Mouse (Mus musculus): Measurements from ENCODE around the gene Slc3a2.

Slc3a2 gene

DNA sequence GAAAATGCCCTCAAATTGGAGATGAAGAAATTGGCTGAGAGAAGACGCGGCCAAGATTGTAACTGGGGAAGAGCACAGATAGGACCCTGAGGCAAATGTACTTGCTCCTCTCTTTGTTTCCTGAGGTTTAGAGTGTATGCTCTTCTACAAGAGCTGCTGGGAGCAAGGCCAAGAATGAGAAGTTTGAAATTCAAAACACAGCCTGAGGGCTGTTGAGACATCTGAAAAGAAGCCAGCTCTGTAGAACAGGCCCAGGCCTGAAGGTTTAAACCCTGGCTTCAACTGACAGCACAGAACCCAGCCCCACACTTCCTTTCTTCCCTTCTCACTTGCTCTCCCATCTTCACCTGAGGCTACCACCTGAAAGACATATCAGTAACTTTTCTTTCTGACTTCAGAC lies 13.1 kb downstream of the Slc3a2 start:
- DNase-seq (ENCODE audit: low spot score in 2 of 2): no peak

DNA sequence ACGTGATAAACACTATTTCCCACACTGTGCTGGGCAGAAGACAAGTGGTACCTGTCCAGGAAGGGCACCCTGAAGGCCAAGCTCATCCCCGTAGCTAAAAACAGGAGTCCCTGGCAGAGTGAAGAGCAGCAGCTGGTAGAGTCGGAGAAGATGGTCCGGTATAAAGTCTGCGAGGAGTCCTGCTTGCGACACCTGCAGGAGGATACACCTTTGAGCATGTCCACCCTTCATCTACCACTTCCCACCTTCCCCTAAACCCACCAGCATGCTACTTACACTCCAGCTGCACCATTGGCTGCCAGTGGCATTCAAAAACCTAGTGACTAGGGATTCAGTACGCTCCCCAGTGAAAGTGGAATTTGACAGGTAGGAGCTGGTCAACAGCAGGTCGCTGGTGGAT lies 14.2 kb downstream of the Slc3a2 start:
- DNase-seq (ENCODE audit: low spot score in 2 of 2): no peak

DNA sequence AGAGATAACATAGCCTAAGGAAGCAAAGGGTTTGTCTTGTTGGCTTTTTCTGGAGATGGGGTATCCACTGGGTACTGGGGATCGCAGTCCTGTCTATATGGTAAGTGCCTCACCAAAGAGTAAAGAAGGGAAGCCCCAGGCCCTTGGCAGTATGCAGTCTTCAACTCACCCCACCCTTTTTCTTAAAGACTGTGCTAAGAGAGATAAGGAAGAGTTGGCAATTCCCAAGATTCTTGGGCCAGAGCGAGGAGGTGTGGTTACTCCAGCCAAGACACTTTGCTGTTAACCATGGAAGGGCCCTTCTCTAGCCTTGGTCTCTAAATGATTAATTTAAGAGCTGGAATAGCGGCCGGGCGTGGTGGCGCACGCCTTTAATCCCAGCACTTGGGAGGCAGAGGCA lies 16.2 kb downstream of the Slc3a2 start:
- DNase-seq (ENCODE audit: low spot score in 2 of 2): no peak

DNA sequence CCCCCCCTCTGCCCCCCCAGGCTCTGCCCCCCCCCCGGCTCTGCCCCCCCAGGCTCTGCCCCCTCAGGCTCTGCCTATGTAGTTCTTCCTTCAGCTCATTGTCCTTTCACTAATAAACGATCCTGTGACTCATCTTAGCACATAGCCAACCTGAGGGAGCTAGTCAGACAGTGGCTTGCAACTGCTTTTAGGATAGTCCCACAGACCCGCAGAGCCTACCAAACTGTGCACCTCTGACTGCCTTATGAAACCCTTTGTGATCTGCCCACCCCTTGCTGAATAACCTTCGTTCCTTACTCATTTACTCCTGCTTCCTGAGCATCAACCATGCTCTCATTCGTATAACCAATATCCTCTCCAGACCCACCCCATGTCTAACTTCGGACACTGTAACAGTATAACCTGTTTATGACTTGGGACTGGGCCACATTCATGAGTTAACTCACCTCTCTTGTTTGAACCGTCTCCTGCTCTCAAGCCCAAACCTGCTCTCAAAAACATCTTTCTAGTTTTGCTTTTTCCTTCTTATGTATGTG lies 17.0 kb downstream of the Slc3a2 start:
- no peak for DNase-seq (ENCODE audit: low spot score in 2 of 2)

DNA sequence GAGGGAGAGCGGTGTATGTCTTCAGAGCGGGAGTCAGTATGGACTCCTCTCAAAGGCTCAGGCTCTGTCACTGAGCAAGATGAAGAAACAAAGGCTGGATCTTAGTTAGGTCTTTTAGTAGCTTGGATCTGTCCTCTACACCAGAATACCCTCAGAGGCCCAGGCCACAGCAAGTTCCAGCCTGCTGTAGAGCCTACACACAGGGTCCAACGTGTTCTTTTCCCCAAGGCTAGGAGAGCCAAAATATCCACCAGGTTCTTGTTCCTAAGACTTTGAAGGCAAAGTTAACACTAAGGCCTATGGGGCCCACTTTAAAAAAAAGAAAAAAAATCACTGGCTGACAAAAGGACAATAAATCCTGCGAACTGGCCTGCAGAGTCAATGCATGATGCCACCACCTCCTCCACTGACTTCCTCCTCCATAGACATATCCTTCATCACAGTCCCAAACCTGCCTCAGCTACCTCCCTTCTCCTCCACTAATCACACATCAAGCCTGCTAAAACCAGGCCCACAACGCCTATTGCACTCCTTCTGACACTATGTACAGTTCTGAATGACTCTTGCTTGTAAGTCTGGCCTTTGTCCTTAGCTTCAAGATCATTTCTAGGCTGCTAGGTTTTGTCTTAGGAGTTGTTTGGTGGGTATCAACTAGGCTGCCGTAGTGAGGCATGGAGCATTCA lies 18.0 kb downstream of the Slc3a2 start:
- DNase-seq (ENCODE audit: low spot score in 2 of 2): no peak

DNA sequence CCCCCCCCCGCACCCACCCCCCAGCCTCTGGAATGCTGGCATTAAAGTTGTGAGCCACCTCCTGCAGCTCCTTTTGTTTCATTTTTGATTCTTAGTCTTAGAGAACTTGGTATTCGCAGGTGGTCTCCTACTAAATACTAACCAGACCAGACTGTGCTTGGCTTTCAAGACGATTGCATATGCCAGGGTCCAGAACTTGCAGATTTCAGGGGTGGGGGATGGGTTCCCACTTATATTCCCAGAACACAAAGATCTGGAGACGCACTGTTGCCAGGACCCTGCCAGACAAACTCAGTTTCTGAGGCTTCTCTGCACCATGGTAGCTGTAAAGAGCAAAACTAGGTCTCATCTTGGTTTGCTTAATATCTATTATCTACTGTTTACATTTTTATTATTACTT lies 19.6 kb downstream of the Slc3a2 start:
- no peak for DNase-seq (ENCODE audit: low spot score in 2 of 2)

DNA sequence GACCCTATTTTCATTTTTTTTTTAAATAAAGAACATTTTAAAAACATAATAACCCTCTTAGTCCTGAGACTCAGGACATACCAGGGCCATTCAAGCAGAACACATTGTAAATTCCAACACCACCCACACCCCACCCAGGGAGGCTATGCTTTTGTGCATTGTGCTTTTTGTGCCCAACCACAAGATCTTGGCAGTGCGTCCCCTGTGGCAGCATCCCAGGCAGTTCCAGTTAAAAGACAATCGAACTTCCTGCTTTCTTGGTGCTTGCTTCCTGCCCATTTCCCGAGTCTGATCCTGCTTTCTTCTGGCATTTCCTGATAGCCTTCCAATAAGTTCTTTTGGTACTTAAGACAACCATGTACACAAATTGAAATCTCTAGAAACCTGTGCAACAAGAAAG lies 20.7 kb downstream of the Slc3a2 start:
- DNase-seq (ENCODE audit: low spot score in 2 of 2): no peak

DNA sequence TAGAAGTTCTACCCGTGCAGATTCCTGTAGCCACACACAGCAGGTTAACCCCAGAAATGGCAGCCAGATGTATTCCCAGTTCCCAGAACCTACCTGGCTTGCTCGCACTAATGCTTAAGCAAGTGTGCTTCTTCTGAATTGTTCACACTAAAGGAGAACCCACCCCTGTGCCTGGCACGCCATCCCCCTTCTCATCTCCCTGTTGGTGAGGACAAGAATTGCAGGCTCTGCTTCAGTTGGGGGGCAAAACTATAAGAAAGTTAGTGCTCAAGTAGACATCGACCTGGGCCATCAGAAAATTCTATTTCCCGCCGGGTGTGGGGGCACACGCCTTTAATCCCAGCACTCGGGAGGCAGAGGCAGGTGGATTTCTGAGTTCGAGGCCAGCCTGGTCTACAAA lies 23.5 kb downstream of the Slc3a2 start:
- DNase-seq (ENCODE audit: low spot score in 2 of 2): no peak

DNA sequence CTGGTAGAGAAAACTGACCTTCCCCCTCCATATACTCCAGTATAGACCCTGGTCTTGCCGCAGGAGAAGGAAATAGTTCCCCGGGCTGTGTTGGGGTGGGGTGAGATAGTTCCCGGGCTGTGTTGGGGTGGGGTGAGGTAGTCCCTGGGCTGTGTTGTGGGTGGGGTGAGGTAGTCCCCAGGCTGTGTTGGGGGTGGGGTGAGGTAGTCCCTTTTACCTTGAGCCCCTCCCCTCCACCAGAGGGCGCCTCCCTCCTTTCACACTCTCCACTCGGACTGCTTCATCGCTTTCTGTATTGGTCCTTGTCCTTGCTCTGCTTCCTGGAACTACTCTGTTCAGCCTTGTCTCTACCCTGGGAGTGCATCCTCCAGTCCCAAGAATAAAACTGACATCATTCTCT lies 27.8 kb downstream of the Slc3a2 start:
- peak; percentile 59 to 68 for DNase-seq (ENCODE audit: low spot score in 2 of 2)

DNA sequence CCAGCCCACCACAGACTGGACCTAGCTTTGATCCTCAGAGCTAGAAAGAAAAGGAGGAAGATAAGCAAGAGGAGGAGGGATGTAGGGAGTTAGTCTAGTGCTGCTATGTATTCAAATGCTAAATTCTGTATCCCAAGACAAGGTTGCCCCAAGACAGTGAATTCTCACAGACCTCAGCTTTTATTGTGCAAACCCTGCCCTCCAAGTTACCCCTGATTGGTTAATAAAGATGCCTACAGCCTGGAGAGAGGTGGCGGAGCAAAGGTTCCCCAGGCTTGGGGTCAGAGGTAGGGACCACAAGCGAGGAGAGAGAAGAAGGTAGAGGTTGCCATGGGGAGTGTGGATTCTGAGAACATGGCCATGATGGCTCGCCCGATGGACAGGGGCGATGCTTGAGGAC lies 30.4 kb downstream of the Slc3a2 start:
- DNase-seq (ENCODE audit: low spot score in 2 of 2): no peak

DNA sequence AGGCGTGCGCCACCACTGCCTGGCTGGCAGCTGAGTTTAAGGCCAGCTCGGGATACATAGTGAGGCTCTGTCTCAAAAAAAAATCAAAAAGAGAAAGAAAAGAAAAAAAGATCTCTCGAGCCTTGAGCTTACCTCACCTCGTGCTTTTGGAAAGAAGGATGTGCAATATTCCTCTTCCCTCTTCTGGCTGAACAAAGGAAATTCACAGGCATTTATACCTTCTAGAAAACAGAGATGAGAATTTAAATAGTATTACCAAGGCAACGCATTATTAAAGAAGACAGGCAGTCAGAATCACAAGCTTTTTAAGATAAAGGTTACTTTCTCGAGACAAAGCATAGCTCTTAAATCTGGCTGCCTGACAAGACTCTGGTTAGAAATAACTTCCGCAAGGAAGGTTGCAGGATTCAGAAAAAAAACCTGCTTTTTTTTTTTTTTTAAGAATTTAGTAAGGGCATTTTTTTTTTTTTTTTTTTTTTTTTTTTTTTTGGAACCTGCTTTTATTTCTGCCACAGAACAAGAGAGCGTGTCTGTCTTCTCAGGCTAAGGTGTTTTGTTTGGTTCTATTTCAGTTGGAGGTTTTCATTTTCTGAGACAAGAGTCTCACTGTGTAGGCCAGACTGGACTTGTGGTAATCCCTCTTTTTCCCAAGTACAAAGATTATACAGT lies 31.2 kb downstream of the Slc3a2 start:
- DNase-seq (ENCODE audit: low spot score in 2 of 2): no peak

DNA sequence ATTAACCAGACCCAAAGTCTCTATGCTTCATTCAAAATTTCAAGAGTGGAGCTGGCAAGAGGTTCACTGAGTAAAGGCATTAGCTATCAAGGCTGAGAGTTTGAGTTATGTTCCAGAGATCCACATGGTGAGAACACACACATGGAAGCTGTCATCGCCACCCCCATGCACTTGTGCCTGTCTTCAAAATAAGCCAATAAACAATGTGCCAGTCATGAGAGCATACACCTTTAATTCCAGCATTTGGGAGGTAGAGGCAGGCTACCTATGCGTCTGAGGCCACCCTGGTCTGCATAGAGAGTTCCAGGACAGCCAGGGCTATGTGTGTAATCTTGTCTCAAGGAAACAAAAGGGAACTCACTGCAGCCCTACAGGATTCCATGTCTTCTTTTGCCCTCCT lies 39.5 kb downstream of the Slc3a2 start:
- DNase-seq (ENCODE audit: low spot score in 2 of 2): no peak

DNA sequence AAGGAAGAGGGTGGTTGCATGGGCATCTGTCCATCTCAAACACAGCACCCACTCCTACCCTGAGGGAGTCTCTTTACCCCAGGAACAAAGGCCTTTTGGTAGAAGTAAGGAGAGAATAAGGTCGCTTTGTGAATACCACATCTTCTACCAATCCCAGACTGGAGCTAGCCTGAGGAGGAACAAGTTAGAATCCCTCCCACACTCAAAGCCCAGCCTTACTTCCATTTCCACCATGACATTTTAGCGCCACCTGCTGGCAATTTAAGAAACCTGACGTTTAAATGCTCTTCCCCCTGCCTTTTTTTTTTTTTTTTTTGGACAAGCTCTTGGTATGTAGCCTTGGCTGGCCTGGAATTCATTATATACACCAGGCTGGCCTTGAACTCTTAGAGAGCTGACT lies 40.2 kb downstream of the Slc3a2 start:
- DNase-seq (ENCODE audit: low spot score in 2 of 2): peak; percentile 40 to 62

DNA sequence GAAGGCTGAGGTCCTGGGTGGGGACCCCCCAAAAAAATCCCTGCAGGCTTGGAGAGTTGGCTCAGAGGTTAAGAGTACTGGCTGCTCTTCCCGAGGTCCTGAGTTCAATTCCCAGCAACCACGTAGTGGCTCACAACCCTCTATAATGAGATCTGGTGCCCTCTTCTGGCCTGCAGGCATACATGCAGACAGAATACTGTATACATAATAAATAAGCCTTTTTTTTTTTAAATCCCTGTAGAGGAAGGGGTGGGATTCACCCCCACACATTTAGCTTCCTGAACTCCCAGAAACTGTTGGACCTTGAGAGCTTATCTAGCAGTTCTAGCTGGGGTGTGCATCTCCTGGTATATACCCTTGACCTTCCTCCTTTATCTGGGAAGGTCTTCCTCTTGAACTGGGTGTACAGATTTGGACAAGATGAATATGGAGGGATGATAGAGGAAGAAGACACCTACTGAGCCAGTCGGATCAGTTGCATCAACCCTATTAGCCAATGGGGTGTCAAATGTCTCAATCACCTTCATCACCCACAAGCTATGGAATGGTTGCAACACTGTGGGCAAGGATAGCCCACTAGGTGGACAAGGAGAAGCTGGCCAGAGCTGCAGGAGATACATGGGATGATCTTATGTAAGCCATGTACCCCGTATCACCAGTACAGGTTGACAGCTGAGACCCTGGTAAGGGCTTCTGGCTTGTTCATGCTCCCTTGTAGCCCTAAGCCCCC lies 41.4 kb downstream of the Slc3a2 start:
- DNase-seq (ENCODE audit: low spot score in 2 of 2): no peak

DNA sequence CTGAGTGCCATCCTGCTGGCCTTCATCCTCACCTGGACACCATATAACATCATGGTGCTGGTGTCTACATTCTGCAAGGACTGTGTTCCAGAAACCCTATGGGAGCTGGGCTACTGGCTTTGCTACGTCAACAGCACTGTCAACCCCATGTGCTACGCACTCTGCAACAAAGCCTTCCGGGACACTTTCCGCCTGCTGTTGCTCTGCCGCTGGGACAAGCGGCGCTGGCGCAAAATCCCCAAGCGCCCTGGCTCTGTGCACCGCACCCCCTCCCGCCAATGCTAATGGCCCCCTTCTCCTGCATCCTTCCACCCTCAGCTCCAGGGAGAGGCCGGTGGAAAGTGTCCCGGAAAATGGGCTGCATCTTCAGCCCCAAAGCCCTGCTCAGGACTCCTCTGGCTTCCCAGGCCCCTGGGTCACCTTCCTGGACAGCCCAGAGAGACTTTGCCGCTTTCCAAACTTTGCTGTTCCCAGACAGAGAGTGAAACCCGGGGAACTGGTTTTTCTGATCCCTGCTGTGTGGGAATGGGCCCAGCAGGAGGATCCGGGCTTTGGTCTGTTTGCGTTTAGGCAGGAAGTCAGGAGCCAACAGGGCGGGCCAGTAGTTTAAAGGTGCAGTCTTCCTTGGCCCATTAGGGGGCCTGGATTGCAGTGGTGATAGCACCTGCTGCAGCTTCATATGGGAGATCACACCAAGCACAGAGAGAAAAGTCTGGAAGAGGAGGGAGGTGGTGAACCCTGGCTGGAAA lies 44.0 kb downstream of the Slc3a2 start:
- DNase-seq (ENCODE audit: low spot score in 2 of 2): no peak

DNA sequence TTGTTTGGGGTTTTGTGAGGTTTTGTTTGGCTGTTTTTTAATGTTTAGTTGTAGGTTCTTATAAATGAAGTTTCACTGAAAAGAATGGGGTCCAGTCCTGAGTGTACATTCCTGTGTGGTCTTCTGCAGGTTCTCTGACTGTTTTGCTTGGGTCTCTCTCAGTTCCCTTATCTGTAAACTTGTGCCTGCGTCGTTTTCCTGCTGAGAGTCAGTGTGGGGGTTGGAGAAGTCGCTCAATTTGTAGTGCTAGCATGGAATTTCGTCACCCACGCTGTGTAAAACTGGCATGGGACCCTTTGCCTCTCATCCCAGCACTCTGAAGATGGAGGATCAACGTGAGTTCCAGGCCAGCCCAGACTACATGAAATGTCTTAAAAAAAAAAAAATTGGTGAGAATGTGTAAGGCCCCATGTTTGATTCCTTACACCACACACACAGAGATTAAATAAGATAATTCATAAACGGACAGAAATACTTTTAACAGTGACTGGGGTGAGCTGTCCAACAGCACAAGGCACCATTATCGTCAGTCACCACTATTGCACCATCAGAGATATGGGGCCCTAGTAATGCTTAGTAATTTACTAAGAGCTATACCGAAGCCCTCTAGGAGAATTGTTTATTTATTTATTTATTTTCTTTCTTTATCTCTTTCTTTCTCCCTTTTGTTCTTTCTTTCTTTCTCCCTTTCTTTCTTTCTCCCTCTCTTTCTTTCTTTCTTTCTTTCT lies 49.7 kb downstream of the Slc3a2 start:
- DNase-seq (ENCODE audit: low spot score in 2 of 2): no peak

DNA sequence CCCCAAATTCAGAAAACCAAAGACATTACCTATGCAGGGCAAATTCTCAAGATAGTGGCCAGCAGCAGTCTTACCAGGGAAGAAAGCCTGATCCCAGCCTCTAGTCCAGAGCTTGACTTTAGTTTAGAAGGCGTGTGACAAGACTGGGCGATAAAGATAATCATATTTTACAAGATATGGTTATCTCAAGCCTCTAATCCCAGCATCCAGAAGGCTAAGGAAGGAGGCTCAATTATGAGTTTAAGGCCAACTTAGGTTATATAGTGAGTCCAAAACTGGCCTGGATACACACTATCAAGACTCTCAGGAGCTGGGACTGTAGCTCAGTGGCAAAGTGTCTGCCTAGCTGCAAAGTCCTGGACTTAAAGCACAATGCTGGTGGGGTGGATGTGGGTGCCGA lies 50.3 kb downstream of the Slc3a2 start:
- DNase-seq (ENCODE audit: low spot score in 2 of 2): no peak

DNA sequence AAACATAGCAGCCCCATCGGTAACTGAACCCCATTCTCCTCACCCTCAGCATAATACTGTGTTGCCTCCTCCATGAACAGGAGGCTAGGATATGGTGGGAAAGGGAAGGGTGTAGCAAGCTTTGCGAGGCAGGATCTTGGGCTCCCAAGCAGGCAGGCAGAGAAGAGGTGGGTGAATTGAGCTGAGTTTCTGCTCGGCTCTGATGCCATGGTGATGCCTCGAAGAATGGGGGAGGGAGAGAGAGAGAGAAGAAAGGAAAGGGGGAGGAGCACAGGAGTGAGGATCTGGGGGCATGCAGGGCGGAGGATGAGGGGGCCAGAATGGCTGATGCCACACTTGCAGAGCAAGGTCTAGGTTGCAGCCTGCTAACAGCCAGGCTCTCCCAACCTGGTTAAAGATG lies 57.4 kb downstream of the Slc3a2 start:
- no peak for DNase-seq (ENCODE audit: low spot score in 2 of 2)

DNA sequence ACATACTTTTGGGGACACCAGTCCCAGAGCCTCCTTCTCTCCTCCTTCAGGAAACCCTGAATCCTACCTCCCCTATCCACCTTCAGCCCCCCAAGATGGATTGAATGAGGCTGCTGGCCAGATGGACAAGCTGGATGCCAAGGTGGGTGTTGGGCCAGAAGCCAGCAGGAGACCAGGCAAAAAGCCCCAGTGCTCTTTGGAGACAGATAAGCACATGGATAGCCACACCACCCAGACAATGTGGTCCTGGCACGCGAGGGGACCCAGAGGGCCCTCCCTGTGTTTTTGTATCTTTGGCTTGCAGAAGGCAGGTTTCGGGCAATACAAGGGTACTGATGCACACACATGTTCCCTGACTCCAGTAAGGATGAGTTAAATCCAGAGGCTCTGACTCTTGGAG lies 58.3 kb downstream of the Slc3a2 start:
- no peak for DNase-seq (ENCODE audit: low spot score in 2 of 2)

DNA sequence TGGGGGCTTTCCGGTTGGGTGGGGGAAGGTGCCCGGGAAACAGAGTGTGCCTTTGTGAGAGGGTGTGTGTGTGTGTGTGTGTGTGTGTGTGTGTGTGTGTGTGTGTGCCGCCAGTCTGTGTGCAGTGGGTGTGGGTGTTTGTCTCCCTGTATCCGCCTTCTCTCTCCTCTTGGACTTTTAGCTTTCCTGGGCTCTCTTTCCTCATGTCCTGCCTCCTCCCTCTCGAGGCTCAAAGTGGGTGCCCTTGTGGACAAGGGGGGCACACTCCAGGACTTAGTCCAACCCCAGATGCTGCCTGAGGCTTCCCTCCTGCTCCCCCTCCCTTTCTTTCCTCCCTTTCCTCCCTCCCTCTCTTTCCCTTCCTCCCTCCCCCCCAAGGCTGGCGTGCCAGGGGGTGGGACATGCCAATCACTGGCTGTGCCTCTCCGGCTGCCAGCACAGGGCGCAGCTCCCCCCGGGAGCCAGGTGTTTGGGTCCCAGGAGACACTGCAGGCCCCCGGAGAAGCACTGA lies 59.2 kb downstream of the Slc3a2 start:
- no peak for DNase-seq (ENCODE audit: low spot score in 2 of 2)

DNA sequence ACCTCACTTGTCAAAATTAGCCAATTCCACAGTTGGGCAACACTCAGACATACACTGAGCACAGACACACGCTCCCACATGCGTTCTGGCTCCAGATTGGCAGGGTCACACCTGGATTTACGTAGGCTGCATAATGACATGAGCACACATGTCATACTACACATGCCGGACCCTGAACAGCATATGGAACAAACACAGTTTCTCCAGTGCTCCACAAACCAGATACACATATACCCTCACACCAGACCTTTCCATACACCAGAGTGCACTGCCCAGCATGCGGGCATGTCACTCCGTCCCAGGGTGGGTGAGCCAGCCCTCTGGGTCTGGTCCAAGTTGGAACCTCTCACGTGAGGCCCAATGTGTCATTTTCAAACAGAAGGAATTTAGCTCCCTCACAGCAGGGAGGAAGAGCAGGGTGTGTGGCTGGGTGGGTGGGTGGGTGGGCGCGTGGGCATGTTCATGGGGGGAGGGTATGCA lies 59.8 kb downstream of the Slc3a2 start, which contains the start of gene Chrm1:
Gene Chrm1 (plus strand): TSS at position 430 of the 480 bp plus-strand sequence.
- no peak for DNase-seq (ENCODE audit: low spot score in 2 of 2)
